15 mouse cellular contexts compared by ENCODE assay signal in the genomic region with DNA sequence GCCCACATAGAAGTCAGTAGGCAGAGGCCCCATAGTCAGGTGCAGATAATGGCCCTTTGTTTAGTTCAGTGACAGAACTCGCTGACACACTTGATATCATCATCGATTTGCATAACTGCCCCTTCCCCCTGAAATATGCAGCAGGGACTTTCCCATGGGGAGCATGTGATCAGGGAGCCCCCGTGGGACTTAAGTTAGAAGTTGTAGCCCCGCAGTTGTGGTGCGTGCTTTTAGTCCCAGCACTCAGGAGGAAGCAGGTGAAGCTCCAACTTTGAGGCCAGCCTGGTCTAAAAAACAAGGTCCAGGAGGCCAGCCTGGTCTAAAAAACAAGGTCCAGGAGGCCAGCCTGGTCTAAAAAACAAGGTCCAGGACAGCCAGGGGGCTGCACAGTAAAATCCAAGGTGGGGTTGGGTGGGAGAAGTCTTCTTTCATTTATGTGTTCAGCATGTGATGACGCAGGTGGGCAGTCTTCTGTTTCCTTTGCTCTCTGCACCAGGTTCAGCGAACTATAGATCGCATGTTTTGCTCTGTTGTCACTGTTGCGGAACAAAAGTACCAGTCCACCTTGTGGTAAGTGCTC. TPM values are rescaled to one million over a fixed set of nuclear protein-coding genes. Genes with fewer than 3 reads are reported as not detected.
DNase-seq lines count a peak whose midpoint lies in the region; ATAC-seq and TF ChIP-seq lines count a peak whose summit lies in the region.
"Had no signal": no experiment of that assay in that cellular context is flagged by ENCODE, and none has a peak within 500 bp of the region (broad histone marks: within the 10 kb centered on the region; RNA-seq: fewer than 3 reads in every experiment).

No protein-coding gene starts in this region.

- 79% methylated on average over 9 of the region's 9 CpGs for WGBS in stomach, embryonic 16.5 days
- 86% methylated on average over 9 of the region's 9 CpGs for WGBS in stomach, postnatal 0 days
- 89% methylated on average over 9 of the region's 9 CpGs for WGBS in kidney, adult 2 months
- 96% methylated on average over 9 of the region's 9 CpGs for WGBS in forebrain, embryonic 12.5 days

- H3K27me3 ChIP-seq in stomach, embryonic 16.5 days (ENCODE audit: control insufficient read depth, insufficient read depth, low read length): no peaks in the 10 kb centered on the region
- no peaks in the 10 kb centered on the region for H3K27me3 ChIP-seq in stomach, postnatal 0 days (ENCODE audit: control insufficient read depth, insufficient read depth, low read length)
- H3K27me3 ChIP-seq in kidney, adult 2 months (replicated peaks; ENCODE audit: control insufficient read depth, insufficient read depth, low read length): no peaks in the 10 kb centered on the region
- H3K27me3 ChIP-seq in forebrain, embryonic 12.5 days: no peaks in the 10 kb centered on the region
- H3K27me3 ChIP-seq: liver, embryonic 15.5 days; megakaryocyte, embryonic 14.5 days; stomach, embryonic 15.5 days had no signal

- no peak for TF ChIP-seq CTCF in stomach, postnatal 0 days (IDR thresholded peaks at IDR 0.05; ENCODE audit: low read depth)
- TF ChIP-seq CTCF in cortical plate, adult 2 months (IDR thresholded peaks at IDR 0.05; ENCODE audit: extremely low read depth, insufficient read depth, low read length): no peak
- TF ChIP-seq CTCF in kidney, adult 2 months (conservative IDR thresholded peaks at IDR 0.05; ENCODE audit: insufficient read depth, insufficient read length, low read depth, low read length): no peak

- H3K27ac ChIP-seq in stomach, embryonic 16.5 days (ENCODE audit: low read length): peak overlapping the region; percentile 14; the same call in 1 of the 2 replicates
- no peak overlapping the region for H3K27ac ChIP-seq in stomach, postnatal 0 days (replicated peaks)
- peak overlapping the region; percentile 67; the same call in 1 of the 2 replicates for H3K27ac ChIP-seq in cortical plate, adult 2 months (ENCODE audit: insufficient read depth, low read length)
- no peak overlapping the region for H3K27ac ChIP-seq in kidney, adult 2 months (ENCODE audit: insufficient read depth, low read depth, low read length)
- no peak overlapping the region for H3K27ac ChIP-seq in forebrain, embryonic 12.5 days
- H3K27ac ChIP-seq: hindbrain, embryonic 10.5 days; stomach, embryonic 15.5 days had no signal

- TF ChIP-seq EP300 in stomach, postnatal 0 days (optimal IDR thresholded peaks at IDR 0.05): no peak

- no peak for DNase-seq in stomach, postnatal 0 days (ENCODE audit: low spot score)
- peak; percentile 72 to 82 for DNase-seq in spleen, adult 18-20 months
- peak; percentile 59 for DNase-seq in thymus, postnatal 4 days
- no peak for DNase-seq in kidney, adult 2 months
- no peak for DNase-seq in left cerebral cortex, postnatal 14 days (ENCODE audit: low spot score in 2 of 2)
- DNase-seq: kidney, postnatal 14 days had no signal

- no peak for TF ChIP-seq POLR2A in cortical plate, adult 2 months (IDR thresholded peaks at IDR 0.05; ENCODE audit: extremely low read depth, insufficient read depth, low read length)
- no peak for TF ChIP-seq POLR2A in kidney, adult 2 months (IDR thresholded peaks at IDR 0.05; ENCODE audit: low read depth, low read length)

- no peak overlapping the region for H3K9ac ChIP-seq in stomach, embryonic 16.5 days (ENCODE audit: low read length)
- H3K9ac ChIP-seq in stomach, postnatal 0 days (ENCODE audit: low read length): no peak overlapping the region
- no peak overlapping the region for H3K9ac ChIP-seq in forebrain, embryonic 12.5 days
- H3K9ac ChIP-seq: liver, embryonic 15.5 days; stomach, embryonic 15.5 days had no signal

- peaks cover 7% of the 10 kb centered on the region; the same call in 1 of the 2 replicates for H3K4me1 ChIP-seq in stomach, embryonic 16.5 days (ENCODE audit: control insufficient read depth, insufficient read depth, low read length)
- no peaks in the 10 kb centered on the region for H3K4me1 ChIP-seq in stomach, postnatal 0 days (replicated peaks; ENCODE audit: control insufficient read depth, insufficient read depth)
- no peaks in the 10 kb centered on the region for H3K4me1 ChIP-seq in cortical plate, adult 2 months (ENCODE audit: control insufficient read depth, insufficient read depth, low read length)
- peaks cover 5% of the 10 kb centered on the region for H3K4me1 ChIP-seq in kidney, adult 2 months (ENCODE audit: control insufficient read depth, insufficient read depth, low read length)
- H3K4me1 ChIP-seq in forebrain, embryonic 12.5 days: no peaks in the 10 kb centered on the region
- H3K4me1 ChIP-seq: hindbrain, embryonic 10.5 days had no signal

- intact Hi-C loops in left cerebral cortex, postnatal 14 days (cut with DNase I): no loop called here

- peaks cover 11% of the 10 kb centered on the region; the same call in 1 of the 2 replicates for H3K36me3 ChIP-seq in stomach, embryonic 16.5 days (ENCODE audit: control insufficient read depth, insufficient read depth, low read length)
- H3K36me3 ChIP-seq in stomach, postnatal 0 days (ENCODE audit: control insufficient read depth, insufficient read depth, low read length): no peaks in the 10 kb centered on the region
- H3K36me3 ChIP-seq in kidney, adult 2 months (ENCODE audit: control insufficient read depth, insufficient read depth, low read length): no peaks in the 10 kb centered on the region
- peaks cover 39% of the 10 kb centered on the region for H3K36me3 ChIP-seq in forebrain, embryonic 12.5 days (replicated peaks)

- H3K9me3 ChIP-seq in stomach, embryonic 16.5 days (replicated peaks; ENCODE audit: control insufficient read depth, low read length): no peaks in the 10 kb centered on the region
- no peaks in the 10 kb centered on the region for H3K9me3 ChIP-seq in stomach, postnatal 0 days (ENCODE audit: control insufficient read depth, low read length)
- no peaks in the 10 kb centered on the region for H3K9me3 ChIP-seq in forebrain, embryonic 12.5 days
- H3K9me3 ChIP-seq: hindbrain, embryonic 10.5 days; liver, embryonic 15.5 days; megakaryocyte, embryonic 14.5 days; stomach, embryonic 15.5 days had no signal

- no peak overlapping the region for H3K4me3 ChIP-seq in stomach, embryonic 16.5 days (replicated peaks; ENCODE audit: low read length)
- H3K4me3 ChIP-seq in stomach, postnatal 0 days (ENCODE audit: low read depth, low read length): no peak overlapping the region
- H3K4me3 ChIP-seq in cortical plate, adult 2 months (ENCODE audit: insufficient read depth, low read length): no peak overlapping the region
- no peak overlapping the region for H3K4me3 ChIP-seq in kidney, adult 2 months (ENCODE audit: insufficient read depth, low read depth, low read length)
- no peak overlapping the region for H3K4me3 ChIP-seq in forebrain, embryonic 12.5 days (replicated peaks)
- H3K4me3 ChIP-seq: erythroblast, embryonic 14.5 days; hindbrain, embryonic 10.5 days; liver, embryonic 15.5 days; megakaryocyte, embryonic 14.5 days; stomach, embryonic 15.5 days had no signal

- ATAC-seq in stomach, embryonic 16.5 days (ENCODE audit: insufficient read depth, low FRiP score): no peak
- no peak for ATAC-seq in stomach, postnatal 0 days (ENCODE audit: low FRiP score, low TSS enrichment)
- no peak for ATAC-seq in forebrain, embryonic 12.5 days (ENCODE audit: low FRiP score)

- no peak overlapping the region for H3K4me2 ChIP-seq in stomach, embryonic 16.5 days (ENCODE audit: low read depth, low read length)
- H3K4me2 ChIP-seq in stomach, postnatal 0 days (replicated peaks; ENCODE audit: low read depth): no peak overlapping the region
- H3K4me2 ChIP-seq in forebrain, embryonic 12.5 days: no peak overlapping the region
- H3K4me2 ChIP-seq: liver, embryonic 15.5 days; stomach, embryonic 15.5 days had no signal

RNA-seq across cellular contexts. Expression of a gene that starts 6.0 kb away (rescaled TPM):
- polyA plus RNA-seq in stomach, embryonic 16.5 days (2015; fragmentation: Nextera tagmentation; extraction: Ambion mirVana): 4.7 and 5.3 TPM in 2 replicates
- polyA plus RNA-seq in stomach, postnatal 0 days (2015; fragmentation: Nextera tagmentation; extraction: Ambion mirVana): 2.5 TPM in 2 replicates
- polyA plus RNA-seq in cortical plate, adult 2 months (2012; rRNA removed): 7.8 and 8.1 TPM in 2 replicates
- 18.6 and 19.5 TPM in 2 replicates for polyA plus RNA-seq in kidney, adult 2 months (2012; rRNA removed)
- polyA plus RNA-seq in forebrain, embryonic 12.5 days (2016; fragmentation: Nextera tagmentation; extraction: Ambion mirVana): 4.9 and 6.6 TPM in 2 replicates
- total RNA-seq in left cerebral cortex, postnatal 14 days (2021): 1 to 10 TPM; 9.2 to 9.7 TPM

RNA-seq across cellular contexts. Expression of a gene that starts 40.9 kb away (rescaled TPM):
- polyA plus RNA-seq in stomach, embryonic 16.5 days (2015; fragmentation: Nextera tagmentation; extraction: Ambion mirVana): 14.8 and 16.5 TPM in 2 replicates
- 9.2 and 10.0 TPM in 2 replicates for polyA plus RNA-seq in stomach, postnatal 0 days (2015; fragmentation: Nextera tagmentation; extraction: Ambion mirVana)
- polyA plus RNA-seq in cortical plate, adult 2 months (2012; rRNA removed): 11.6 and 11.9 TPM in 2 replicates
- 8.0 and 8.4 TPM in 2 replicates for polyA plus RNA-seq in kidney, adult 2 months (2012; rRNA removed)
- polyA plus RNA-seq in forebrain, embryonic 12.5 days (2016; fragmentation: Nextera tagmentation; extraction: Ambion mirVana): 19.5 and 20.1 TPM in 2 replicates
- total RNA-seq in left cerebral cortex, postnatal 14 days (2021): 10 to 100 TPM; 13.4 to 13.8 TPM

RNA-seq across cellular contexts. Expression of a gene that starts 46.8 kb away (rescaled TPM):
- polyA plus RNA-seq in stomach, embryonic 16.5 days (2015; fragmentation: Nextera tagmentation; extraction: Ambion mirVana): not detected in 2 replicates
- polyA plus RNA-seq in stomach, postnatal 0 days (2015; fragmentation: Nextera tagmentation; extraction: Ambion mirVana): not detected in 2 replicates
- 0.08 TPM in 1 of 2 replicates, not detected in the other for polyA plus RNA-seq in cortical plate, adult 2 months (2012; rRNA removed)
- polyA plus RNA-seq in kidney, adult 2 months (2012; rRNA removed): 0.06 TPM in 1 of 2 replicates, not detected in the other
- polyA plus RNA-seq in forebrain, embryonic 12.5 days (2016; fragmentation: Nextera tagmentation; extraction: Ambion mirVana): not detected in 2 replicates
- not detected for total RNA-seq in left cerebral cortex, postnatal 14 days (2021)
- total RNA-seq: MEL had no signal
- polyA plus RNA-seq: erythroblast, embryonic 14.5 days; hindbrain, embryonic 10.5 days; liver, embryonic 15.5 days; stomach, embryonic 15.5 days had no signal

Comparison
In these comparisons a context has a peak if more than half of its experiments do, and no peak if none do; other contexts are left out.
1. H3K27ac ChIP-seq: peak in stomach, embryonic 16.5 days (single experiment) and cortical plate, adult 2 months (single experiment); none in stomach, postnatal 0 days (single experiment), kidney, adult 2 months (single experiment) and forebrain, embryonic 12.5 days (single experiment).
2. DNase-seq: peak in spleen, adult 18-20 months (2 of 2) and thymus, postnatal 4 days (single experiment); none in stomach, postnatal 0 days (single experiment), kidney, adult 2 months (single experiment) and left cerebral cortex, postnatal 14 days (0 of 2).